Mouse (Mus musculus) ES-Bruce4 (cell line): ENCODE data around the gene B4galnt2.

ENCODE experiments used
- CTCF ChIP-seq: IDR thresholded peaks from one replicate; pipeline ENCODE4 v1.8.1; 2011; ENCODE audit warnings: low read depth, low read length
- POLR2A ChIP-seq: IDR thresholded peaks from one replicate; pipeline ENCODE4 v1.8.1; 2011; ENCODE audit warnings: low read length; ENCODE audit not compliant: insufficient read depth

- TF ChIP-seq POLR2A = no peak
- TF ChIP-seq CTCF = no peak
These were observed 24.1 kb downstream of the B4galnt2 start for GRCm38 (mm10) chr11:95890462-95891051.
